Mouse (Mus musculus) left cerebral cortex, adult 9 months (tissue): ENCODE measurements at regions not wholly inside any gene's neighbourhood (a gene's known extent, or its start where the extent isn't known, plus 50 kb on each side); places are given as distances from the start of the nearest gene placed in this dataset.
A peak's percentile ranks its signal among the peaks of the same experiment; 100 is the strongest.
"Not testable (repeated sequence)": the region's sequence is repeated elsewhere in the genome, so short reads cannot be mapped to it uniquely, and the experiment has no call there.

Experiments used
- DNase-seq, 2 experiments: peaks; one replicate each; pipeline ENCODE4 v3.0.0; 2022; ENCODE audit warnings: low spot score in 2 of 2

DNA sequence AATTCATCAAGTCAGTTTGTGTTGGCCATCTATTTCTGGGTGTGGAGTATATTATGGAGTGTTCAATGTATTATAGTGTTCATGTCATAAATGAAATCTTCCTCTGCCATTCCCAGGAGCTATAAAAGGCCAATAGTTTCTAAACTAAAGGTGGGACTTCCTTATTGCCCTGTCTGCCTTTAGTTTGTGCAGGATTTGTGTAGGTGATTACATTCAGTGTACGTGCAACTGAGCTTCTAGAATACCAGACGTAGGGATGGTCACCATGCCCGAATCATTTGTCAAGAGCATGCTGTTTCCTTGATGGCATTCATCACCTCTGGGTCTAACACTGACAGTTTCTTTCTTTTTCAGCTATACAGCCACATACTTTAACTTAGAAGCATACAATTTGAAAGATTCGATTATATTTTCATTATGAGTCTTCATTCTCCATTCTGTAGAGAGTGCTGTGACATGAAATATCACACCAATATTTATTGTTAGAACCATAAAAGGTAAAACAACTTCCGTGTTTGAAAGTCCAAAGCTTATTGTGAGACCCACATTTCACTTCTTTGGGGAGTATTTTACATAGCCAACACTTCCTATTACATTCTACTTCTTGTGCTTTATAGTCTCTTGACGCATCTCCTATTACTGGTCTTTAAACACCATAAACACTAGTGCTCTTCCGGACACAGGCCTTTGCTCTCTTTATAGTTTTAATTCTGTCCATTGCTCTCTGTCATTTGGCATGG is 494.1 kb upstream of the Klf6 start:
- DNase-seq: no peak

DNA sequence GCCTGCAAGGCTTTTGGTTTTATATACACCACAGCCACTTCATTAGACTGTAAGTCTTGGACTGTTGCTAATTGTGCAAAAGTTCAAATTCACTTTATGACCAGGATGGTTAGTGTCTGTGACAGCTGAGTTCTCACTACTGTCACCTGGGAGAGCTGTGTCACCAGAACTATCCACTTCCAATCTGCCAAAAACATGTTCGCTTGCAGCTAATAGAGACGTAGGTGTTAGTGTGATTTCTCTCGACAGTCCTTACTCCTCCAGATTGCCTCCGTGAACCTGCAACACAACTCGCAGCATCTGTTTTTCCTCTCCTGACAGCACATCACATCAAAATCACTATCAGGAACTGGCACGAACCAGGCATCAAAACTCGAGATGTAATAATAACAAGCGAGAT is 491.3 kb upstream of the Klf6 start:
- DNase-seq: peak in 1 of 2 experiments; percentile 5

GRCm38 (mm10) chr13:5373191-5373590 is 488.1 kb upstream of the Klf6 start:
- no peak for DNase-seq

DNA sequence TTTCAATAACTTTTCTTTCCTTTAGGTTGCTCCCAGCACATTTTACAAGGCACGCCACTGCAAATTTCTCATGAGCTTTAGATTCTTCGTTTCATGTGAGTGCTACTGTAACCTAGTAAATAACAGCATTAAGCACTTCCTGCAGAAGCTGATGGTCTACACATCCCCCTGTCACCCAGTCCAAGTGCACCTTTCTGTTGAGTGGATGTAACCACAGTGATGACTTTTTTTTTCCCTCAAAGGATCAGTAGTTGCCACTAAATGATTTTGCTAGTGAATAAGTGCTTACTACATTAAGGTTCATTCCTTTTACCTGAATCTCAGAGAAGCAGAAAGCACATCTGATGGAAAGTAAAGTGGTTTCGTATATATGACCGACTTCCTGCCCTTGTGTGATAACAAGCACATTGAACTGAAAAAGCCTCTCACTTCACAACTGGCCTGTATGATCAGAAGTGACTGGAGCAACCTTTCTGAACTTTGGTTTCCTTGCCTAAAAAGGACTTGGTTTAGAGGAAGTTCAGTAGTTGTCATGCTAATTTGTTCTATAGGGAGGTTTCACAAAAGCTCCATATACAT is 453.0 kb upstream of the Klf6 start:
- DNase-seq: no peak

- DNase-seq: no peak
Observed at GRCm38 (mm10) chr13:5412052-5412451, 449.2 kb upstream of the Klf6 start.

GRCm38 (mm10) chr13:5413009-5413408 is 448.3 kb upstream of the Klf6 start:
- not testable (repeated sequence) for DNase-seq

- DNase-seq: no peak
Observed at GRCm38 (mm10) chr13:5424110-5424509, 437.2 kb upstream of the Klf6 start.

DNA sequence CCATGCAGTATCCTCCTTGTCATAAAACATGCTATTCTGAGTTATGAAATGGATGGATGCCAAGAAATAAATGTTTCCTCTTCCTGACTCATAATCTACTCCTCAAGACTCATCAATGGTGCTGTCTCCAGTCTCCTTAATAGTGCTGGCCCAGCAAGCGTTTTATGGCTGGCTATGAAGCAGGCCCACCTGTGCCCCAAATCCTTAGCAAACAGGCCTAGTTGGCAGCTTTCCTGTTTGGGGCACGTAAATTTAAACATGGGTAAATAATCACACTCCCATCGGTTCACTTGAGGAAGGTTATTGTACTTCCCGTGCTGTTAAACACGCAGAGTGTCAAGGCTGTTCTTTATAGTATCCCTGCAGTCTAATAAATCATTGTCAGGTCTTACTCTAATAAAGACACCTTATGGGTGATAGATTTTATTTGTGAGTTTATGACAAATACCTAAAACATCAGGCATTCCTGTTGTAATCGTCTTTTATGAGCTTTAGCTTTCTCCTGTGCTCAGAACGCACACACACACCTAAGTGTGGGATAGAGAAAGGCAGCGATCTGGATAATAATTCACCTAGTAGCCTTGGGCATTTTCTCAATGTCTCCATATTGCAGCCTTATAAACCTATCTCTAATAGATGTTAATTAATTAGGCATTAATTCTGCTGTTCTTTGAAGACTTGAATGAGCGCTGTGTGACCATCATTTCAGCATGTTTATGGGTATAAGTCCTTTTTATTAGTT is 435.6 kb upstream of the Klf6 start:
- no peak for DNase-seq

DNA sequence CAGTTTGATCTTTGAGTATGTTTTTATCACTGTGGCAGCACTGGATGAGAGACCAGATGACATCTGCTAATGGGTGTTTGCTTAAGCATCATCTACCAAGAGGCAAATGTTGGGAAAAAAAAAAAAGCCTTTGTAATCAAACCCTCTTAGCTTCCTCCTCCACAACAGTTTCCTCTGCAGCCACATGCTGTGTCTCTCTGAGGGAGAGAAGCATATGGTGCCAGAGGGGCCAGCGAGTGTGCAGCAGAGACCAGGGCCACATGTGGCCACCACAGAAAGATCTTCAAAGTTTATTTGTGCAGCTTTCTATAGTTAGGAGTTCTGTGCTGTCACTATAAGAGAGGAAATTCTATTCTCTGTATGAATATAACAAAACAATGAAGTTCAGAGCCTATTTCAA is 427.6 kb upstream of the Klf6 start:
- peak in 1 of 2 experiments; percentile 13 for DNase-seq

DNA sequence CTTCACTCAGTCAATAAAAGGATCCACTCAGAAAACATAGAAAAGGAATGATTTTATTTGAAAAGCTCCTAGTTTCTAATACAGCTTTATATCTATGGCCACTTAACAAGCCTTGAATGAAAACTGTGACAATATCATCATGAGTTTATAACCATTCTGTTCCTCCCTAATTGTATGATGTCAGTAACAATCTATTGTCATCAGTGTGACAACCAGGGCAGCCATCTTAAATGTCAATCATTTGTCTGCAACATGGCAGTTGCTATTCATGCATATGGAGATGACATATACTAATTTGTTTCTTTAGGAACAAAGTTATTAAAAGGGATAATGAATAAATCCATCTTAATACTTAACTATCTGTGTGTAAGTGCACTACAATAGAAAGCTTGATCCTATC is 426.2 kb upstream of the Klf6 start:
- no peak for DNase-seq

DNA sequence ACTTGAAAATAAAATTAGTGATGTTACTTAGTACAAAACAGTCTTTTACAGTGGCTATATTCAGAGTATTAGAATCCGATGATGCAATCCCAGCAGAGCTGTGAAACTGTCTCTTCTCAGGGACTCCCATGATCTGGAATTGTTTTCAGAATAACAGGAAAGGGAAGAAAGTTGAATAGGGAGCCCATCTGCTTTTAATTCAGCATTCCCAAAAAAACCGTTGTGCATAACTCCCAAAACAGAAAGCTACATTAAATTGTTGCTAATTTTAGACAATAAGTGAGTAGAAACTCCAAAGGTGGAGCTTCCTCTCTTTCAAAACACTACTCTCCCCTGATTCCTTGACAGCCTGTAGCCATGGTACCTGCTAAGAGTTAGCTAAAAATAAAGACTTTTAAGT is 425.1 kb upstream of the Klf6 start:
- no peak for DNase-seq

DNA sequence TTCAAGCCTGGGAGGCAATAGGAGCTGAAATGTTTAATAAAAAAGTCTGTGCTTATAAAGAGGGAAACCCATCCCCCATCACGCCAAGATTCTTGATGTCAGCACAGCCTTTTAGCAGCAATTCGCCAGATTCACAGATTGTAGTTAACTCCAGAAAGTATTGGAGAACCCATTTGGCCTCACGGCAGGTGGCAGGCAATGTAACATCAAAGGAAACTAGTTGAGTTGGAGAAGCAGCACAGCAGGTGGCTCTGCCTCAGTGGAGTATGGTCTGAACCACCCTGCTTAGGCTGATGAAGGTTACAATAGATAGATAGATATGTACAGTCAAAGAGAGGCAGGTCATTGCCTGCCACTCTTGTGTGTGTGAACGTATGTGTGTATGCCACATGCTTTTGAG is 420.8 kb upstream of the Klf6 start:
- no peak for DNase-seq

DNA sequence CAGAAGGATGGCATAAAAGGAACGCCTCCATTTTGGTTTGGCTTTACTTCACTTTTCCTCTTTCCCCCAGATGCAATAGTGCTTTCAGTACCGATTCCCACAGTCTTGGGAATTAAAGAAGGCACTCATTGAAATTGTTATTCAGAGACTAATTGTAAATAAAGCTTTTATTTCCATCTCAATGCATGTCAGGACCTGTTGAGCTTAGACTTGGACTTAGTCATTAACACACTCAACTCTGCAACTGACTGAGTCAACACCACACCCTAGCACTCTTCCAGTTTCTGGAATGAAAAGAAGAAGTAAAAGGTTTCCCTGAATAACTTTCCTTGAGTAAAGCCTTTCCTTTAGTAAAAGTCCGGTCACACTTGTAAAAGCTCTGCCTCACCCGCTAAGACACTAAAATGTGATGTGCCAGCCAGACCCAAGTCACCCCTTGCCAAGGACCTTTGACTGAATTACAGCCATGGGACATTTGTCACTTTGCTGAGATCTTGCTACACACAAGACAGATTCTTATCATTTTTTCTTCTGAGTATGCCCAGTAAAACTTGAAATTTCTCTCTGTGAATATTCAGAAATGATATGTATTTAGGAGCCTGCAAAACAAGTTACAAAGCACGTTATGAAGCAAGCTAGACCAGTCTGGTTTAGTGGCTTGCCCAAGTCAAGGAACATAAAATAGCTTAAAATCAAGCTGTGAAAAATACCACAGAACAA is 416.4 kb upstream of the Klf6 start:
- DNase-seq: no peak

DNA sequence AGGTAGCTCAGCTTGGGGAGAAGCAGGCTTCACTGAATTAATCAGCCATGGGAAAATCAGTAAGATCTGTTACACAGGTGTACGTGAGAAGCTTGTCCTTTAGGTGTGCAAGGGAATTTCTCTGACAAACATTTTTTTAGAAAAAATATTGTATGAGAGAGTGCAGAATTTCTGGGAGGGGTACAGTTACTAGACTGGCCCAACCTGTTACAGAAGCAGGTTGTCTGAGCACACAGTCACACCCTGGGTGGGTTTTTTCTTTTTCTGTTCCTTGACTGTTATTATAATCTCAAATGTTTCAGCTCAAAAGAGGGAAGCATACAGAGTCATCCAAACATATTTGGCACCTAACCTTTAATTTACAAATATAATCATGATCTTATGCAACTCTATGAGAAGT is 412.7 kb upstream of the Klf6 start:
- no peak for DNase-seq

GRCm38 (mm10) chr13:5480779-5481178 is 380.5 kb upstream of the Klf6 start:
- no peak for DNase-seq

DNA sequence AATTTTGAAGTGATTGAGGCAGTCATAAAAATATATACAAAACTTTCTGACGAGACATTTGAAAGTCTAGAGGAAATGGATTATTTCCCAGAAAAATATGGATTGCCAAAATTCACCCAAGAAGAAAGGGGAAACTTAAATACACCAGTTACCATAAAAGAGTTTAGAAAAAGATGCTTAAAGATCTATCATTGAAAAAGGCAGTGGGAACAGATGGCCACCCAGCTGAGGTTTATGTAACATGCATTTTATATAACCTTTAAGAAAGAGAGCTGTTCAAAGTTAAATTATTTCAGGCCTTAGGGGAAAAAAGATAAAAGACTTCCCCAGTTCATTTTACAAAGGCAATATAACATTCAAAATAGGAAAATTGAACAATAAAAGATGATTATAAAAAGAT is 369.0 kb upstream of the Klf6 start:
- peak; percentile 37 to 78 for DNase-seq

GRCm38 (mm10) chr13:5497535-5497934 is 363.7 kb upstream of the Klf6 start:
- no peak for DNase-seq

- no peak for DNase-seq
Observed at GRCm38 (mm10) chr13:5511784-5512183, 349.5 kb upstream of the Klf6 start.

GRCm38 (mm10) chr13:5515552-5515951 is 345.7 kb upstream of the Klf6 start:
- no peak for DNase-seq

- no peak for DNase-seq
Observed at GRCm38 (mm10) chr13:5516088-5516487, 345.2 kb upstream of the Klf6 start.

DNA sequence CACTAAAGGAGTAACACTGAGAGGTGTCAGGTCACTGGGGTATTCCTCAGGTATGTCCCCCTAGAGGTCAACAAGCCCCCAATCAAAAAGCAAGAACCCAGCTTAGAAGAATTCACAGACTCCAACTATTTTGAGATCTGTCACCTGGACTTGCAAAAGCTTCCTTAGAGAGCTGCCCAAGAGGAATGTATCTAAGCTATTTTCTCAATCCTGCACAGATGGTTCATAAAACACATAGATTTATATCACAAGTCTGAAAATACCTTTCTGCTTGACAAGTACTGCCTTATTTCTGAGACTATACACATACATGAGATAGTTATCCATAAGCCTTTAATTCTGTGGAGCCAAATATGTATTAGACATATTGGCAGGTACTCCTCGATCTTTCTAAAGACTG is 342.1 kb upstream of the Klf6 start:
- no peak for DNase-seq

GRCm38 (mm10) chr13:5519600-5519999 is 341.7 kb upstream of the Klf6 start:
- peak in 1 of 2 experiments; percentile 22 for DNase-seq
